Mouse (Mus musculus) liver, embryonic 15.5 days (tissue): ENCODE data around the gene Vrk1. TPM values are rescaled to one million over a fixed set of nuclear protein-coding genes. Genes with fewer than 3 reads are reported as not detected.

Experiments
- ATAC-seq: fragments of 200-750 bp; cut with Nextera tagmentation; 2 replicates; pipeline ENCODE4 v1.8.0; 2017; ENCODE audit warnings: moderate number of reproducible peaks, mild to moderate bottlenecking, moderate library complexity; ENCODE audit not compliant: insufficient read depth
- H3K27ac ChIP-seq: fragments of 300-500 bp; sonication (generic); replicated peaks from 2 replicates; pipeline ENCODE4 v1.5.1; 2015; ENCODE audit warnings: mild to moderate bottlenecking, inconsistent platforms
- H3K27me3 ChIP-seq: fragments of 300-500 bp; sonication (generic); 2 replicates; pipeline ENCODE4 v1.6.1; 2015; ENCODE audit warnings: mild to moderate bottlenecking, inconsistent platforms
- H3K36me3 ChIP-seq: fragments of 300-500 bp; sonication (generic); replicated peaks from 2 replicates; pipeline ENCODE4 v1.6.1; 2015; ENCODE audit warnings: moderate library complexity, mild to moderate bottlenecking, inconsistent platforms
- H3K4me1 ChIP-seq: fragments of 300-500 bp; sonication (generic); replicated peaks from 2 replicates; pipeline ENCODE4 v1.6.1; 2015; ENCODE audit warnings: inconsistent platforms
- H3K4me2 ChIP-seq: fragments of 300-500 bp; sonication (generic); 2 replicates; pipeline ENCODE4 v1.6.1; 2015; ENCODE audit warnings: moderate library complexity, mild to moderate bottlenecking, inconsistent platforms
- H3K4me3 ChIP-seq: fragments of 300-500 bp; sonication (generic); replicated peaks from 2 replicates; pipeline ENCODE4 v1.5.1; 2015; ENCODE audit warnings: mild to moderate bottlenecking, inconsistent platforms
- H3K9ac ChIP-seq: fragments of 300-500 bp; sonication (generic); 2 replicates; pipeline ENCODE4 v1.6.1; 2015; ENCODE audit warnings: moderate library complexity, mild to moderate bottlenecking, inconsistent platforms
- H3K9me3 ChIP-seq: fragments of 300-500 bp; sonication (generic); replicated peaks from 2 replicates; pipeline ENCODE4 v1.6.1; 2016; ENCODE audit warnings: inconsistent platforms
- WGBS: fragments of 180-500 bp; shearing (Covaris S2); methylation state at CpG from one replicate; pipeline ENCODE4 v1.1.7; 2015; ENCODE audit warnings: mixed read lengths; ENCODE audit not compliant: insufficient replicate concordance; 5-methylcytosine and 5-hydroxymethylcytosine counted together
- polyA plus RNA-seq: library from polyadenylated mRNA; unstranded; fragments of >200 nt; fragmentation: Nextera tagmentation; extraction: Ambion mirVana; gene quantifications from 2 replicates; pipeline ENCODE4 v1.2.1, GENCODE M21; 2015

Vrk1 gene
- polyA plus RNA-seq, 1 experiment from 2014 or later: 87.2 TPM

DNA sequence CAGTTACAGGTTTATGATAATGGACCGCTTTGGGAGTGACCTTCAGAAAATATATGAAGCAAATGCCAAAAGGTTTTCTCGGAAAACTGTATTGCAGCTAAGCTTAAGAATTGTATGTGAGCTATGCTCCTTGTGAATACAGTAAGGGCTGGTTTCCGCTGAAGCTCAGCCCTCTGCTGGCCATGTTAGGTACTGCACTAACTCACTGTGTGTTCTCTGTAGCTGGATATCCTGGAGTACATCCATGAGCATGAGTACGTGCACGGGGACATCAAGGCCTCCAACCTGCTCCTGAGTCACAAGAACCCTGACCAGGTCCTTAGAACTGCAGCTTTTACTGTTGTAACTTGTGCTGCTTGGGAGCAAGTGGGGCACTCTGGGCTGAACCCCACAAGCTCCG lies 45.8 kb downstream of the Vrk1 start:
- 37% methylated on average over 6 of the region's 6 CpGs for WGBS
- H3K9me3 ChIP-seq: no peaks in the 10 kb centered on the region
- peaks cover 84% of the 10 kb centered on the region for H3K36me3 ChIP-seq

DNA sequence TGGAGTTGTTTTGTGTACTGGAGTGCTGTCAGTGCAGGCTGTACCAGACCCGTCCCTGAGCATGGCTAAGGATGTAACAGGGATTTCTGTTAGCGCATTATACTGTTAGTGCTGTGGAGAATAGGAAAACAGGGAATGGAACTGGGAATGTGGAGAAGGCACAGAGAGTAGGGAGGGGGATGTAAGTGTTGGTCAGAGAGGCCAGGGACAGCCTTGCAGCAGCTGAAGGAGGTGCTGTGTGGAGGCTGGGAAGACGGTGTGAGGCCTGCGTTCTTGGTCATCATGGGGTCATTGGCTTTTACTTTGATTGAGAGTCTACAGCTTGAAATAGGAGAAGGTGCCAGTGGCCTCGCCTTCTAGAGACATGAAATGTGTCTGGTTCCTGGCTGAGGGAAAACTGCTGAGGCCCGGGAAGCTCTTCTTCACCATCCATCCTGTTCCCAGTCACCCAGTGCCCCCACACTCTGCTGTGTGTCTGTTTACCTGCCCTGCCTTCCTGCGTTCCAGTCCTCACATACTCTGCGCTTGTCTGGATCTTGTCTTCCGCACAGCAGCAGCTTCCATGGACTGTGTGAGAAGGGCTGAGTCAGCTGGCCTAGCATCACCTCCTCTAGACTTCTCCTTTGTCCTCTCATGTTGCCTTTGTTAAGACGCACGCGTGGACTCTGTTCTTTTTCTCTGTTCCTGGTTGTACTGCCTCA lies 50.0 kb downstream of the Vrk1 start:
- Histone ChIP-seq H3K27ac (no peak overlapping the region), H3K36me3 (peaks cover 87% of the 10 kb centered on the region), H3K4me2 (no peak overlapping the region), H3K9me3 (no peaks in the 10 kb centered on the region), H3K9ac (no peak overlapping the region), H3K27me3 (no peaks in the 10 kb centered on the region), H3K4me3 (no peak overlapping the region), H3K4me1 (0 out of 2 replicates have a peak, but pooled peaks cover 5% of the 10 kb centered on the region)
- 89% methylated on average over 12 of the region's 12 CpGs for WGBS
- ATAC-seq: no peak

More for the DNA sequence above, 45.8 kb downstream of the Vrk1 start:
- no peak overlapping the region for H3K27ac ChIP-seq
- H3K9ac ChIP-seq: no peak overlapping the region
- H3K4me1 ChIP-seq: 0 out of 2 replicates have a peak, but pooled peaks cover 5% of the 10 kb centered on the region
- peak; percentile 37 for ATAC-seq
- H3K27me3 ChIP-seq: no peaks in the 10 kb centered on the region
- no peak overlapping the region for H3K4me3 ChIP-seq
- H3K4me2 ChIP-seq: no peak overlapping the region

DNA sequence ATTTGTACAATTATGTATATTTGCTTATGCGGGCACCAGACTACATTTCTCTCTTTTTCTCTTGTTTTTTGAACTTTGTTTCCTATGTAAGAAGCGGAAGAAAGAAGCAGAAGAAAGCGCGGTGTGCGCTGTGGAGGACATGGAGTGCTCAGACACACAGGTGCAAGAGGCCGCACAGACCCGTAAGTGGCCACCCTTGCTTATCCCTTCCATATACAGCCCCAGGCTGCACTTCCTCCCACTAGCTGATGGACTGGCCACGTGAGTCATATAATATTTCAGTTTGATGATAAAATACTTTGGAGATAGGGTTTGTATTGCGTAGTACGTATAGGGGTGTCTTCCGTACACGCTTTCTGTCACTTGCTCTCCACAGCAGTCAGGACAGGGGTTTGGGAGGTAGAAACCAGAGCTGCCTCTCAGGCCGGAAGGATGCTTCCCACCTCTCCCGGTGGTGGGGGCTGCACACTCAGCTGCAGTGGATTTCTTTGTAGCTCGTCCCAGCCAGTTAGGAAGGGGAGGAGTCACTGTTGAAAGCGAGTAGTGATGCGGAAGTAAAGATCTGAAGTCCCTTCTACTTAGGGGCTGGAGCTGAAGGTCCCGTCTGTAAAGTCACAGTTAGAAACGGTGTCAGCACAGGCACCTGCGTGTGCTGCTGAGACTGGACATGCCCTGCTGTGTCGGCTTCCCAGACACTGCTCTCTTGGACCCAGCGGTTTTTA lies 60.6 kb downstream of the Vrk1 start:
- peaks cover 96% of the 10 kb centered on the region for H3K36me3 ChIP-seq
- WGBS: 85% methylated on average over 22 of the region's 22 CpGs
- no peak for ATAC-seq

DNA sequence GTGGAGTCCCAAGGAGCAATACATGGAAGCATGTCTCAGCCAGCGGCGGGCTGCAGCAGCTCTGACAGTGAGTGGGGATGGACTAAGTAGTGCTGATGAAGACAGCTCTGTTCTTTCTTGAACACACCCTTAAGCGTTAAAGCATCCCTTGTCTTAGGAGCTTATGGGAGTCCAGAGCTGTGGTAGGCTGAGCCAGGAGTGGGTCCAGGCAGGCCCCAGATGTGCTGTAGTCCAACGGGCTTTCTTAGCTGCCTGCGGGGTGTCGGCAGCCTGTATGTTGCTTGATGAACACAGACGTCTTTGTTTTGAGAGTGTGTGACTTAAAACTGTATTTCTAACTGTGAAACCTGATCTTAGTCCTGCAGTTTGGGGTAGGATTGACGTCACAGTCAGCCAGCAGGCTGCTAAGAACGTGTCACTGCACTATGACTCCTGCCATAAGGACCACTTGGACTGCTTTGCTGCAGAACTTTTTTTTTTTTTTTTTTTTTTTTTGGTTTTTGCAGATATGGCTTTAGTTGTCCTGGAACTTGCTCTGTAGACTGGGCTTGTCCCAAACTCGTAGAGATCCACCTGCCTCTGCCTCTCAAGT lies 61.6 kb downstream of the Vrk1 start:
- Histone ChIP-seq H3K36me3 (peaks cover 94% of the 10 kb centered on the region), H3K27ac (no peak overlapping the region), H3K4me3 (no peak overlapping the region), H3K27me3 (no peaks in the 10 kb centered on the region), H3K9me3 (no peaks in the 10 kb centered on the region), H3K9ac (no peak overlapping the region), H3K4me2 (no peak overlapping the region), H3K4me1 (no peaks in the 10 kb centered on the region)
- 90% methylated on average over 10 of the region's 10 CpGs for WGBS
- no peak for ATAC-seq

More for the DNA sequence above, 60.6 kb downstream of the Vrk1 start:
- Histone ChIP-seq H3K9ac (no peak overlapping the region), H3K9me3 (no peaks in the 10 kb centered on the region), H3K27ac (no peak overlapping the region), H3K4me1 (no peaks in the 10 kb centered on the region), H3K4me2 (no peak overlapping the region), H3K4me3 (no peak overlapping the region), H3K27me3 (no peaks in the 10 kb centered on the region)

DNA sequence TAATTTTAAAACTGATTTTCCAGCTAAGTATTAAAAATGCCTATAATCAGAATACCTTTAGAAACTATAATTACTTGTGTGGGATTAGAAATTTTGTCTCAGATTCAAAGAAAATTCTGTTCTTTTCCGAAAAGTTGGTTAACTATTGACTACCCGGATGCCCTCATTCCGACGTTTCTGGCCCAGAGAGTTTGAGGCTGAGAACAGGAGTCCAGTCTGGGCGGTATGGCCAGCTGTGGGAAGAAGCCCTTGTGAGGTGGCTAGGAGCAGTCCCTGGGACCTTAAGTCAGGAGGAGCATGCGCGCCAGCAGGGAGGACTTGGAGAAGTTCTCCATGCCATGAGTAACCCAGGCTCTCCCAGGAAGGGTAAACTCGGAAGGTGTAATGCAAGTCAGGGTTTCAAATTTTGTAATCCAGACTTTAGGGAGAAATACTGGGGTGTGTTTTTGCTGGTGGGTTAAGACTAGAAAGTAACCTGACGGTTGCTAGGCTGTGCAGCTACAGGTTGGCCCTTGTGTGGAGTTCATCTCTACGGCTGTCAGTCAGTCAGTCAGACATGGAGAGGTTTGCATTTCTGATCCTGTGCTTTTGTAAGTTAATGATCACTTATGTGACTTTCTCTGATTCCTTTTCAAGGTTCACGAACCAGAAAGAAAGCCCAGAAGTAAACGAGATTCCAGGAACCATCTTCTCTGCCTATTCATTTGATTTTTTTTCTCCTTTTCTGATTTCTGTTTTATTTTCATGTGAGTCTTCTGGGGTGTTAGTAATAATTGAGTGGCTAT lies 64.5 kb downstream of the Vrk1 start:
- Histone ChIP-seq H3K27ac (no peak overlapping the region), H3K4me3 (no peak overlapping the region), H3K4me1 (no peaks in the 10 kb centered on the region), H3K27me3 (no peaks in the 10 kb centered on the region), H3K36me3 (peaks cover 87% of the 10 kb centered on the region), H3K9ac (no peak overlapping the region), H3K9me3 (no peaks in the 10 kb centered on the region), H3K4me2 (no peak overlapping the region)
- WGBS: 84% methylated on average over 12 of the region's 12 CpGs
- no peak for ATAC-seq

DNA sequence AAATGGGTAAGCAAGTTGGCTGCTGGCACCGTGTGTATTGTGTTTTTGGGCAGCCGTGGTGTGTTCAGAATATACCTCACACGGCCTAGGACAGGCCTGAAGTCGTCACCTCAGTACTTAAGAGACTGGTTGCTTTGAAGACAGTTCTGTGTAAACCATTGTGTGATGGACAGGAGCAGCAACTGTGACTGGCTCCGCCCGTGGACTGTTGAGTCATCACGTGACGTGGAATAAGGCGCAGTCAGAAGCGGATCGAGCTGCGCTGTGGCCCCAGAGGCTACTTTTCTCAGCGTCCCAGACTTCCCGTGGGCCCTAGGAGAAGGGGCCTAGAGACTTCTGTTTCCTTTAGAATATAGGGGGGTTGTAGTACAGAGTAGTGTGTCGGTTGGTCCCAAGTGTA lies 66.1 kb downstream of the Vrk1 start:
- no peak for ATAC-seq
- 85% methylated on average over 15 of the region's 15 CpGs for WGBS
- Histone ChIP-seq H3K9me3 (no peaks in the 10 kb centered on the region), H3K4me3 (no peak overlapping the region), H3K4me2 (no peak overlapping the region), H3K4me1 (no peaks in the 10 kb centered on the region), H3K36me3 (peaks cover 72% of the 10 kb centered on the region), H3K27ac (no peak overlapping the region), H3K27me3 (no peaks in the 10 kb centered on the region), H3K9ac (no peak overlapping the region)

DNA sequence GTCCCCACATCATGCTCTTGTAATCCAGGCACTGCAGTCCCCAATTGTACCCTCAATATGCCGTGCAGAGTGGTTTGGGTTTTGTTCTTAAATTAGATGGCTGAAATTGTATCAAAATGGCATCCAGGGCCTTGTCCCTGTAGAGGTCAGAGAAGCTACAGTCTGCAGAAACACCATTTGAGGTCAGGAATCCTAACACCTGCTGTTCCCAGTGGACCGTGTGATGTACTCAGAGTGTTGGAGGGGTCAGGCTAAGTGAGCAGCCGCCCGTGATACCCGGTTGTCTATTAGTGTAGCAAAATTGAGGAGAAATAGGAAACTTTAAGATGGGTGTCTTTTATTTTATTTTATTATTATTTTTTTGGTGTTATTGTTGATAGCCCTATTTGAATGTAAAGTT lies 70.5 kb downstream of the Vrk1 start:
- Histone ChIP-seq H3K4me1 (no peaks in the 10 kb centered on the region), H3K36me3 (peaks cover 30% of the 10 kb centered on the region), H3K4me2 (no peak overlapping the region), H3K4me3 (no peak overlapping the region), H3K27ac (no peak overlapping the region), H3K9me3 (no peaks in the 10 kb centered on the region), H3K27me3 (no peaks in the 10 kb centered on the region), H3K9ac (no peak overlapping the region)
- no peak for ATAC-seq
- 81% methylated on average over 5 of the region's 5 CpGs for WGBS

DNA sequence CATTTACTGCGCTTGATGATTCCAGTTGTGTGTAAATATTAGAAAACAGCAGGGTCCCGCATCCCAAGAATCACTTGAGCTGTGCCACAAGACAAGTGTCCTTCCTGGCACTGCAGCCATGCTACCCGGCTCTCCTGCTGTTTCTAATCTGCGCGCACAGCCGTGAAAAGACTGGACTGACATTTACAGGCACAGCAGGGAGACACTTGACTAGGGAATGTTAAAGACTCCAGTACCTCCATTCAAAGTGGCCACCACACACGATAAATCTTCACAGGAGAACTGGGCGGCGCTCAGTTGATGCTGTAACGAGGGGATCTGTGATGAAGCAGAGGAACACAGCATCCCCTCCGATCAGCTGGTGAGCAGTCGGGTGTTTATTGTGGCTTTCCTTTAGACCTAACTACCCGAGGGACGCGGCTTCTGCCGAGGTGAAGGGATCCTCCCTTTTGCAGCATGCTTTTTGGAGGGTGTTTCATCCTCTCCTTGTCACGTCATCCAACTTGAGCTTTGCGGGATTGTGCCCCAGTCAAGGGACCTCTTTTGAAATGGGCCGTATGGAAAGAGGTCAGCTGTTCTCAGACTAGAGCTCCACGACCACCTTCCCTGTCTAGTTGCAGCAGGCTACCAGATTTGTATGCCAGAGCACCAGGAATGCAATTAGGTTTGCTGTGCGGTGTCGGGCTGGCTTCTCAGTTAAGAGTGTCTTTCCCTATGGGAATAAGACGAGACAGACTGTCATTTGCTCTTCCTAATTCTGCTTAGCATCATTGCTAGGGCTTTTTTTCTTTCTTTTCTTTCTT lies 71.1 kb downstream of the Vrk1 start:
- no peak for ATAC-seq
- Histone ChIP-seq H3K4me1 (no peaks in the 10 kb centered on the region), H3K9me3 (no peaks in the 10 kb centered on the region), H3K4me3 (no peak overlapping the region), H3K27ac (no peak overlapping the region), H3K36me3 (peaks cover 23% of the 10 kb centered on the region), H3K27me3 (no peaks in the 10 kb centered on the region), H3K9ac (no peak overlapping the region), H3K4me2 (no peak overlapping the region)
- 84% methylated on average over 23 of the region's 23 CpGs for WGBS

DNA sequence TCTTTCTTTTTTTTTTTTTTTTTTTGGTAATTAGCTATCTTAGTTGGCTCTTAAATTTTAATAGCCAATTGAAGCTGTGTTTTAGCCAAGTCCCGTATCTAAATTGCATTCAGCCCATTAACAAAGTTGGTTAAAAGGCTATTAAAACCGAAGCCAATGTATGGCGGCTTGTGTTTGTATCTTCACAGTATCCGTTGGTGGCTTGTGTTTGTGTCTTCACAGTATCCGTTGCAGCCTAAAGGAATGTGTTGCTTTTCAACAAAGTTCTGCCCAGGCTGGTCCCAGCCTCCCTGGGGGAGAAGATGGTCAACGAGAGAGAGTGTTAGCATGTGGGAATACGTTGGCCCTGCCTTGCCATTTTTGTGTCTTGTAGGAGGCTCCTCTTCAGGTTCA lies 71.7 kb downstream of the Vrk1 start:
- Histone ChIP-seq H3K4me1 (no peaks in the 10 kb centered on the region), H3K4me2 (no peak overlapping the region), H3K9ac (no peak overlapping the region), H3K36me3 (peaks cover 19% of the 10 kb centered on the region), H3K4me3 (no peak overlapping the region), H3K9me3 (no peaks in the 10 kb centered on the region), H3K27me3 (no peaks in the 10 kb centered on the region), H3K27ac (no peak overlapping the region)
- WGBS: 82% methylated on average over 7 of the region's 7 CpGs
- ATAC-seq: no peak

DNA sequence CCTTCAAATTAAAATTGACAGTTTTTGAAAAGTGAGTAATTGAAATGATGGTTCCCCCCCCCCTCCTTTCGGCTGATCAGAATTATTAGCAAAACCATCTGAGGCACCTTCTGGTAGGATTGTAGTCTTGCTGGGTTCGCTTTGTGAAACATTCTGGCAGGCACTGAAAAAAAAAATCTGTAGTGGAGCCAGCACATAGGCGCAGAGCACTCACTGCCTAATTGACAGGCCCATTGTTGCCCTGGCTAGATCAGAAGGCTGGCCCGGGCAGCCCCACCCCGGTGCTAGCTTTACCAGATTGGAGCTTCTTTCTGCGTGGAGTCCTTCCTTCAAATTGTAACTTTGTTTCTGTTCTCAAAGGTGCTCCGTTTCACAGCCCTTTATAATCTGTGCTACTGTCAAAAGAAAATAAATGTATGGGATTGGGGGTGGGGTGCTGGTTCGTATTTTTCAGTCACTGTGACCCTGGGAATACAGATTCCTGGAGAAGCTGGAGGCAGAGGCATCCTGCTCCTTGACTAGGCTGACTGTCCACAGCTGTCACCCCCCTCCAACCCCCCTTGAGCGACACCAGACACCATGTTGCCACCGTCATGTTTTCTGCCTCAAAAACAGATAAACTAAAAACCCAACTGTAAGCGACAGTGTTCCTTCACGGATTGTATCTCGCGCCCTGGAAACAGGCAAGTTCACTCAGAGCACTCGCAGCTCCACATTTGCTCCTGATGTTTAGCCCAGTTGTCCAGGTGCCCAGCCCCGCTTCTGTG lies 72.3 kb downstream of the Vrk1 start:
- H3K4me1 ChIP-seq: no peaks in the 10 kb centered on the region
- 74% methylated on average over 16 of the region's 16 CpGs for WGBS
- ATAC-seq: no peak

More for the DNA sequence above, 72.3 kb downstream of the Vrk1 start:
- no peak overlapping the region for H3K4me3 ChIP-seq
- H3K27ac ChIP-seq: no peak overlapping the region
- no peak overlapping the region for H3K4me2 ChIP-seq
- no peaks in the 10 kb centered on the region for H3K9me3 ChIP-seq
- no peaks in the 10 kb centered on the region for H3K27me3 ChIP-seq
- H3K9ac ChIP-seq: no peak overlapping the region
- H3K36me3 ChIP-seq: peaks cover 14% of the 10 kb centered on the region
